Mouse (Mus musculus) kidney, postnatal 25 days (tissue): Measurements from ENCODE around the gene Evpl.
A peak's percentile ranks its signal among the peaks of the same experiment; 100 is the strongest.
"Not testable (repeated sequence)": the region's sequence is repeated elsewhere in the genome, so short reads cannot be mapped to it uniquely, and the experiment has no call there.

Experiments
- DNase-seq, 2 experiments: peaks; one replicate each; pipeline ENCODE4 v3.0.0; 2021; ENCODE audit warnings: mixed read lengths in 2 of 2

Gene Evpl

GRCm38 (mm10) chr11:116237742-116238395 is at the start of gene Evpl:
Gene Evpl (minus strand): TSS chr11:116238077.
- DNase-seq = peak; percentile 94 to 98

DNA sequence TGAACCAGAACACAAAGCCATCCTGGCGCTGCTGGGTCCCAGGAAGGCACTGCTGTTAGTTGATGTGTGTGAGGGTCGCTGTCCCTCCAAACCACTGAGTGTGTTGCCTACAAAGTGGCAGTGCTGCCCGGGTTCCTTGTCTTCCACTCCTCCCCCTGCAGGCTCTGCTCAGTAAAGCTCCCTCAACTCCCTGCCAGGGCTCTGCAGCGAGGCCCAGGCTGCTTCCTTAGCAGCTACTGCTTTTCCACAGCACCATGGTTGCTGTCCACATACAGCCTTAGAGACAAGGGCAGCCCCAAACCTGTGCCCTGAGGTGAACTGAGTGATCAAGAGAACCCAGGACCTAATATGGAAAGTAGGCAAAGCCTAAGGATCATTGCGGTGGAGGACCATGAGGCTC is 49.5 kb upstream of the Evpl start:
- no peak for DNase-seq

GRCm38 (mm10) chr11:116285770-116286191 is 47.9 kb upstream of the Evpl start:
- DNase-seq = peak; percentile 50 to 59

DNA sequence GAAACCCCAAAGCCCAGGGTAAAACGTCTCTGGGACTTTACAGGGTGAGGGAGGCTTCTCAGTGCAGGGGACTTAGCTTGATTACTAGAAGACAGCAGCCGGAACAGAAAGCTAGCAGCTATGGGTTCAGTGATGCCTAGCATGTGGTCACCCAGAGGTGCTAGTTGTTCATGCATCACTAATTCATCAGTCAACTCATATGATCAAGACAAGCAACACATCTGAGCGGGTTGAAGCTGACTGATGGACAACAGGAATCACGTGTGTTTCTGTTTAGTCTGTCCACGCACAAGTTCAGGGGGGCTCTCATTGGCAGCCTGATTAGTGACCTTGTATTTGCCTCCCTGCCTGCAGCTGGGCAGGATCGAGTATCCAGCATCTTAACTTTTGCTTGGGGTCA is 46.1 kb upstream of the Evpl start:
- DNase-seq = no peak

- DNase-seq = no peak
Measured at GRCm38 (mm10) chr11:116282912-116283521, 45.1 kb upstream of the Evpl start.

GRCm38 (mm10) chr11:116282089-116282488 is 44.2 kb upstream of the Evpl start:
- DNase-seq = peak; percentile 46 to 61

GRCm38 (mm10) chr11:116281671-116282070 is 43.8 kb upstream of the Evpl start:
- no peak for DNase-seq

GRCm38 (mm10) chr11:116280751-116281663 is 43.1 kb upstream of the Evpl start, which contains the start of gene Galr2:
Gene Galr2 (plus strand): TSS chr11:116280939.
- DNase-seq = no peak

GRCm38 (mm10) chr11:116277184-116277583 is 39.3 kb upstream of the Evpl start:
- DNase-seq = not testable (repeated sequence)

- DNase-seq = peak; percentile 94 to 97
Measured at GRCm38 (mm10) chr11:116274045-116274666, 36.3 kb upstream of the Evpl start, which contains the start of gene Srp68. Gene Srp68 (minus strand): TSS chr11:116274217.

GRCm38 (mm10) chr11:116273469-116274044 is 35.7 kb upstream of the Evpl start:
- no peak for DNase-seq

DNA sequence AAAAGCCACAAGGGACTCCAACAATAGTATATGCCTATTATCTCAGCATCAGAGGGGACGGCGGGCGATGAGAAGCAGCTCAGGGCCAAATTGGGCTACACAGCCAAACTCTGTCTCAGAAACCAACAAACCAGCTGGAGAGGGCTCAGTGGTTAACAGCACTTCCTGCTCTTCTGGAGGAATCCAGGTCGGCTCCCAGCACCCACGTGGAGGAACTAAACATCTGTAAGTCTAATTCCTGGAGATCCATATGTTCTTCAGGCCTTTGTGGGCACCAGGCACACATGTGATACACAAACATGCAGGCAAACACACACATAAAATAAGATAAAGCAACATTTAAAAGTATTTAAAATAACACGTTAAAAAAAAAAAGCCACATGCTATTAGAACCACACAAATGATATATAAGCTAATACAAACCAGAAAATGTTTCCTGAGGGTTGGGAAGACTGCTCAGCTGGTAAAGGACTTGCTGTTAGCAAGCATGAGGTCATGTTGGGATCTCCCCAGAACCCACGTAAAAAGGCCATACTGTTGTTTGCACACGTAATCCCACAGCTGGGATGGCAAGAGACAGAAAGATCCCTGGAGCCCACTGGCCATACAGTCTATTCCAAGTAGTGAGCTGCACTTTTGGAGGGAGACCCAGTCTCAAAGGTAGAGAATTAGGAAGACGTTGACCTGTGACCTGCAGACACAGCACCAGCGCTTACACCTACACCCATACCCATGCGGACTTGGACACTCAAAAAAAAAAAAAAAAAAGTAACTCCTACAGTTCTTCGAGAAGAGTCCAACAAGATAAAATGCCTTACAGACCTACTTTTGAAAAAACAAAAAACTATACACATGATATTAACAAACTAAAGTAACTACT is 35.0 kb upstream of the Evpl start:
- no peak for DNase-seq

DNA sequence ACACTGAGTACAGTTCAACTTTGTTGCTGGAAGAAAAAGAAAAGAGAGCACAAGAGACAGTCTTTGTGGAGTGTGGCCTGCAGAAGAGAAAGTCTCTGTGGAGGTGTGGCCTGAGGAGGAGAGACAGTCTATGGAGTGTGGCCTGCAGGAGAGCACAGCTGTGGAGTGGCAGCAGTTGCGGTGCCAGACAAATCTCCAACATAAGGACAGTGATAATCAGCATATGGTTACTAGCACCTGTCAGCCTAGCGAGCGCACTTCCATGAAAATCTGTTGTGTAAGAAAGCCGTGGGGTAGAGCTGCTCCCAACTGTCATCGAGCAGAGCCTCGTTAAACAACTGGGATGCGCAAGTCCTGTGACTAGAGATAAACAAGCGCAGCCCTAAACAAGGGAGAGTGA is 31.7 kb upstream of the Evpl start:
- DNase-seq = no peak

- no peak for DNase-seq
Measured at GRCm38 (mm10) chr11:116268313-116268712, 30.4 kb upstream of the Evpl start.

GRCm38 (mm10) chr11:116267637-116268036 is 29.8 kb upstream of the Evpl start:
- DNase-seq = no peak

GRCm38 (mm10) chr11:116265850-116266249 is 28.0 kb upstream of the Evpl start:
- no peak for DNase-seq

DNA sequence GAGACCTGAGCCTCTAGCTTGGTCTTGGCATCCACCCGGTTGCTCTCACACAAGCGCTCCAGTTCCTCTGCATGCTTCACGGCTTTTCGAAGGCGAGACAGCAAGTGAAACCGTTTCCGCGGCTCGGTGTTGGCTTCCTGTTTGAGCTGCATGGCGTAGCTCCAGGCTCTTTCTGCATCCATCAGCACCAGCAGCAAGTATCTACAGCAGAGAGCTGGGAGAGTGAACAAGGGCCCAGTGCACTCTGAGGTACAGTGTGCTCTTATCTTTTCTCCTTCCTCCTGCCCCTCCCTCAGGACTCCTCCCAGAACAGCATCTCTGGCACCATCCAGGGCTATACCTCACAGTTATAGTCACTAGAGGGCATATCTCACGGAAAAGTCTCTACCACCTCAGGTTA is 27.5 kb upstream of the Evpl start:
- DNase-seq = no peak

DNA sequence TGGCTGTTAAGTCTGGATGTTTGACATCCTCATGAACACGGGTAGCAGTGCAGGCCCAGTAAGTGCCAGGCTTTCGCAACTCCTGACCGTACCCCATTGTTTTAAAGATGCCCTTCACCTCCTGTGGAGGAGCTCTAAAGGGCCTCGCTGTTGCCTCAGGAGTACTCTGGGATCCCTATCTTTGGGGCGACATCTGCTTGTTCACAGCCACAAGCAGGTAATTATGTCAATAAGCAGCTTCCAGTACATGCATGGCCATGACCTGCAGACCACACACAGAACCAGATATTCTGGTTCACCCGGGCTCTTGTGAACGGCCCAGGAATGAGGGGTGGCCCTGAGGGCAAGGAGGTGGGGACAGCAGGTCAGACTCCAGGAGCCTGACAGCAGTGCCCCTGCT is 22.4 kb upstream of the Evpl start:
- peak in 1 of 2 experiments; percentile 59 for DNase-seq

GRCm38 (mm10) chr11:116259461-116259860 is 21.6 kb upstream of the Evpl start:
- no peak for DNase-seq

GRCm38 (mm10) chr11:116255982-116256675 is 18.3 kb upstream of the Evpl start:
- no peak for DNase-seq
